Mouse (Mus musculus) small intestine, adult 2 months (tissue): ENCODE data around the gene Edaradd.

Experiments used
- CTCF ChIP-seq: fragments of 200-500 bp; IDR thresholded peaks from 2 replicates; pipeline ENCODE4 v1.5.1; 2012; ENCODE audit warnings: low read depth, mild to moderate bottlenecking, control low read depth, inconsistent platforms, low read length, moderate library complexity, mixed read lengths; ENCODE audit not compliant: insufficient replicate concordance, insufficient read length; ENCODE audit errors: extremely low read depth
- POLR2A ChIP-seq: fragments of 200-500 bp; IDR thresholded peaks from 2 replicates; pipeline ENCODE4 v1.6.1; 2012; ENCODE audit warnings: low read depth, mild to moderate bottlenecking, control low read depth, inconsistent platforms, low read length, moderate library complexity

GRCm38 (mm10) chr13:12468488-12468887 is 51.8 kb downstream of the Edaradd start:
- TF ChIP-seq CTCF (no peak), POLR2A (no peak)
